8 mouse cellular contexts compared by ENCODE assay signal in genomic region chr5:111139622-111140021, GRCm38 (mm10).
DNase-seq lines count a peak whose midpoint lies in the region; ATAC-seq and TF ChIP-seq lines count a peak whose summit lies in the region.
"Had no signal": no experiment of that assay in that cellular context is flagged by ENCODE, and none has a peak within 500 bp of the region (broad histone marks: within the 10 kb centered on the region; RNA-seq: fewer than 3 reads in every experiment).

No protein-coding gene starts in this region.

- H3K9ac ChIP-seq in forebrain, embryonic 15.5 days (replicated peaks): no peak overlapping the region
- H3K9ac ChIP-seq in lung, embryonic 14.5 days: no peak overlapping the region

- ATAC-seq in forebrain, embryonic 15.5 days (replicated peaks): no peak
- peak; percentile 52; the same call in 1 of the 2 replicates for ATAC-seq in lung, embryonic 14.5 days (ENCODE audit: insufficient read depth)

- peak overlapping the region; percentile 67 for H3K27ac ChIP-seq in brown adipose tissue, adult 24 weeks (replicated peaks; ENCODE audit: low read depth, low read length)
- H3K27ac ChIP-seq in forebrain, embryonic 15.5 days (replicated peaks): peak overlapping the region; percentile 28; the same call in 1 of the 2 replicates
- H3K27ac ChIP-seq in lung, embryonic 14.5 days (ENCODE audit: low read depth): peak overlapping the region; percentile 39; the same call in 1 of the 2 replicates

- peak; percentile 53 for DNase-seq in kidney, adult 11 months
- DNase-seq in lung, embryonic 14.5 days: peak; percentile 51
- no peak for DNase-seq in ovary, postnatal 36 days (ENCODE audit: low spot score)
- DNase-seq in cerebellum, postnatal 4 days (ENCODE audit: low spot score in 2 of 2): no peak
- DNase-seq in thymus, postnatal 36 days: no peak

- 62% methylated on average over 14 of the region's 14 CpGs for WGBS in forebrain, embryonic 15.5 days
- WGBS in lung, embryonic 14.5 days: 46% methylated on average over 14 of the region's 14 CpGs

- no peak overlapping the region for H3K4me2 ChIP-seq in forebrain, embryonic 15.5 days (replicated peaks)
- H3K4me2 ChIP-seq in lung, embryonic 14.5 days: no peak overlapping the region

- no peaks in the 10 kb centered on the region for H3K27me3 ChIP-seq in forebrain, embryonic 15.5 days
- no peaks in the 10 kb centered on the region for H3K27me3 ChIP-seq in lung, embryonic 14.5 days (ENCODE audit: insufficient read depth, low read length)

- H3K36me3 ChIP-seq in forebrain, embryonic 15.5 days: no peaks in the 10 kb centered on the region
- no peaks in the 10 kb centered on the region for H3K36me3 ChIP-seq in lung, embryonic 14.5 days (ENCODE audit: insufficient read depth)

- H3K4me3 ChIP-seq in brown adipose tissue, adult 24 weeks (ENCODE audit: insufficient read depth, low read depth, low read length): no peak overlapping the region
- H3K4me3 ChIP-seq in forebrain, embryonic 15.5 days: no peak overlapping the region
- no peak overlapping the region for H3K4me3 ChIP-seq in lung, embryonic 14.5 days (ENCODE audit: low read depth, low read length)
- H3K4me3 ChIP-seq: myocyte had no signal

- no peak for TF ChIP-seq CTCF in lung, embryonic 14.5 days (IDR thresholded peaks at IDR 0.05; ENCODE audit: low read depth)

- peaks cover 27% of the 10 kb centered on the region for H3K4me1 ChIP-seq in brown adipose tissue, adult 24 weeks (ENCODE audit: control insufficient read depth, insufficient read depth, insufficient read length, low read length)
- peaks cover 66% of the 10 kb centered on the region for H3K4me1 ChIP-seq in forebrain, embryonic 15.5 days
- peaks cover 9% of the 10 kb centered on the region for H3K4me1 ChIP-seq in lung, embryonic 14.5 days (ENCODE audit: insufficient read depth)

- H3K9me3 ChIP-seq in forebrain, embryonic 15.5 days: no peaks in the 10 kb centered on the region
- H3K9me3 ChIP-seq in lung, embryonic 14.5 days (ENCODE audit: low read depth, low read length): no peaks in the 10 kb centered on the region

Comparison
In these comparisons a context has a peak if more than half of its experiments do, and no peak if none do; other contexts are left out.
1. DNase-seq: peak in kidney, adult 11 months (single experiment) and lung, embryonic 14.5 days (single experiment); none in ovary, postnatal 36 days (single experiment), cerebellum, postnatal 4 days (0 of 2) and thymus, postnatal 36 days (0 of 2).
2. Peak in every context shown above with its lines, with median percentiles within 50 percentile points of each other: H3K27ac ChIP-seq.